Mouse (Mus musculus) splenic B cell, adult 2 months (primary cell): ENCODE measurements around the gene Rps11.
"Not testable (repeated sequence)": the region's sequence is repeated elsewhere in the genome, so short reads cannot be mapped to it uniquely, and the experiment has no call there.

Source experiments
- DNase-seq: peaks from one replicate; pipeline ENCODE4 v3.0.0-alpha.2; 2011; ENCODE audit warnings: low read depth, low spot score
- H3K27me3 ChIP-seq: 2 replicates; pipeline ENCODE4 v1.6.1; 2012; ENCODE audit warnings: mild to moderate bottlenecking, low read length, moderate library complexity, mixed read lengths; ENCODE audit not compliant: control insufficient read depth, poor library complexity, insufficient read depth, severe bottlenecking
- H3K36me3 ChIP-seq: 2 replicates; pipeline ENCODE4 v1.6.1; 2012; ENCODE audit warnings: mild to moderate bottlenecking, low read length, moderate library complexity, mixed read lengths; ENCODE audit not compliant: control insufficient read depth, poor library complexity, insufficient read depth, severe bottlenecking

The Rps11 gene

GRCm38 (mm10) chr7:45160866-45161265 lies 36.6 kb upstream of the Rps11 start:
- Histone ChIP-seq H3K27me3 (no peaks in the 10 kb centered on the region), H3K36me3 (no peaks in the 10 kb centered on the region; the same call in 1 of the 2 replicates)
- no peak for DNase-seq

GRCm38 (mm10) chr7:45160316-45160800 lies 36.1 kb upstream of the Rps11 start:
- no peaks in the 10 kb centered on the region for H3K27me3 ChIP-seq
- H3K36me3 ChIP-seq = no peaks in the 10 kb centered on the region; the same call in 1 of the 2 replicates
- no peak for DNase-seq

- Histone ChIP-seq H3K36me3 (no peaks in the 10 kb centered on the region; the same call in 1 of the 2 replicates), H3K27me3 (no peaks in the 10 kb centered on the region)
- no peak for DNase-seq
Measured at GRCm38 (mm10) chr7:45158991-45159390, 34.8 kb upstream of the Rps11 start.

GRCm38 (mm10) chr7:45157459-45157858 lies 33.2 kb upstream of the Rps11 start:
- Histone ChIP-seq H3K36me3 (no peaks in the 10 kb centered on the region; the same call in 1 of the 2 replicates), H3K27me3 (no peaks in the 10 kb centered on the region)
- no peak for DNase-seq

DNA sequence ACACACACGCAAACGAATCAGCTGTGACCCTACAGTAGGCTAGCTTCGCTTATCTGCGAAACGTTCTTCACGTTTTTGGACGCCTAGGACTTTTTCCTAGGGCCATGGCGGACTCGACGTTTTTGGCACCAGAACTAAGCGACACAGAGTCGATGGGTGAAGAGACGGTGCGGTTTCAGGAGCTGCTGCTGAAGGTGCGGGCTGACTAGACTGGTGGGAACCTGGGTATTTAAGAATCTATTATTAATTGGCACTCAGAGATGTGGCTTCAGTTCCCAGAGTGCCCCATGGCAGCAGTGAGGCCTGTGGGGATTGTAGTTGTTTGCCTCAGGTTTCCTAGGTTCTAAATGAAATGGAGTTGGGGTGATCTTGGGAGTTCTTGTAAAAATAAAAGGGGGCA lies 32.0 kb upstream of the Rps11 start:
- DNase-seq = no peak

DNA sequence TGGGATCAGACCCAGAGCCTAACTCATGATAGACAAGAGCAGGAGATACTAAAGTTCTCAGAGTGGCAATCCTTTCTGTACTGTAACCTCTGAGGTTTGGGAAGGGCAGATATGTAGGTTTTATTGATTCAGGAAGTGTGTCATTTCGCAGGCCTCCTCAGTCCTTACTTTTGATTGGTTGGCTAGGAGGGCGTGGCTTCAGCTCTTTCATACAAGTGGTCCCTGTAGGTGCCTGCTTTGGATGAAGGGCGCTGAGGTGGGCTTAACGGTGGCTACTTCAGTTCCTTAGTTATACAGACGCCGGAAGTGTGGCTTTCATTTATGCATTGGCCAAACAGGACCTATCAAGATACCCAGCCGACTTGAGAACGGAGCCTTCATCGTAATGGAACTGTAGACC lies 31.4 kb upstream of the Rps11 start:
- Histone ChIP-seq H3K36me3 (no peaks in the 10 kb centered on the region; the same call in 1 of the 2 replicates), H3K27me3 (no peaks in the 10 kb centered on the region)
- DNase-seq = no peak

More for the DNA sequence above, 32.0 kb upstream of the Rps11 start:
- Histone ChIP-seq H3K36me3 (no peaks in the 10 kb centered on the region; the same call in 1 of the 2 replicates), H3K27me3 (no peaks in the 10 kb centered on the region)

DNA sequence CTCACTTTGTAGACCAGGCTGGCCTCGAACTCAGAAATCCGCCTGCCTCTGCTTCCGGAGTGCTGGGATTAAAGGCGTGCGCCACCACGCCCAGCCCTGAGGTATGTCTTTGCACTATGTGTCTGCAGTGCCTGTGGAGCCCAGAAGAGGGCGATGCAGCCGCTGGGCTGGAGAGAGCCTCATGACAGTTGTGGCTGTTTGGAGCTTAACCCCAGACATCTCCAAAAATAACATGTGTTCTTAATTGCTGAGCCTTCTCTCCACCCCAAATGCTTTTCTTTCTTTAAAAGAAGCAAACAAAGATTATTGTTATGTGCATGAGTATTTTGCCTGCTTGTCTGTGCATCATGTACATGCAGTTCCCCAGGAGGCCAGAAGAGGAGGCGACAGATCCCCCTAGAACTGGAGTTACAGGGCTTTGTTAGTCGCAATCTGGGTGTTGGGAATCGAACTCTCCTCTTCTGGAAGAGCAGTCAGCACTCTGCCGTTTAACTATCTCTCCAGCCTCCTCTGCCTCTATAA lies 30.8 kb upstream of the Rps11 start:
- DNase-seq = peak; percentile 64
- Histone ChIP-seq H3K36me3 (no peaks in the 10 kb centered on the region; the same call in 1 of the 2 replicates), H3K27me3 (no peaks in the 10 kb centered on the region)

DNA sequence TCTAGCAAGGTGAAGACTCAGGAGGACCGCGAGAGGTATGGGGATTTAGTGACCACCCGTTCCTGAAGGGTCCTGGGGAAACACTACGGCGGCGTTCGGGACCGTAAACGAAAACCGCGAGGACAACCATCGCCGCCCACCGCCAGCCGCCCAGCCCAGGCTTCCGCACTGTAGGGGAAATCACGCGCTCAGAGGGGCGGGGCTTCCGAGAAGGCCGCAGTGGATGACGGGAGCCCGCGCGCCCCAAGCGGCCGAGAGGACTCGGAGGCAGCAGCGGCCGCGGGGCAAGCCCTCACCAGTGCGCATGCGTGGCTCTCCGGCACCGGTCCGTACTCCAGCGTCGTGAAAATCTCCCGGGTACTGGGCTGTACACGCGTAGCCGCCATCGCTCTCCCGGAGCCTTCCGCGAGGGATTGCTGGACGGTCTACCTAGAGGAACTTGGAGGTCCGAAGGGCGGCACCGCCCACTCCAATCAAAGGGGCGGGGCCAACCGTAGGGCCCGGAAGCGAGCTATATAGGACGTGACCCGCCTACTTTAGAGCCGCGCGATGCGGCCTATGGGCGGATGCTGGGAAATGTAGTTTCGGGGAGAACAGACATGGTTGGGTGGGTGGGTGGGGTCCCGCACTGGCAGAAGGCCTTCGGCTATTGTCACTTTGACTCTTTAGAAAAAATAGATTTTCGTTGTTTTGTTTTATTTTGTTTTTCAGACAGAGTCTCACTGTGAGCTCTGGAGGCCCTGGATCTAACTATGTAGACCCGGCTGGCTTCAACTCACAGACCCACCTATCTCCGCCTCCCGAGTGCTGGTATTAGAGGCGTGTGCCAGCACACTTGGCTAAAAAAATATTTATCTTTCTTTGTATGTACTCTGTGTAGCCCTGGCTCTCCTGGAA lies 30.1 kb upstream of the Rps11 start, which contains the start of the genes Pih1d1 and Aldh16a1:
Gene Pih1d1 (plus strand): TSS at position 208 of the 897 bp plus-strand sequence.
Gene Aldh16a1 (minus strand): TSS at position 489 of the 897 bp plus-strand sequence.
- H3K36me3 ChIP-seq = no peaks in the 10 kb centered on the region; the same call in 1 of the 2 replicates
- H3K27me3 ChIP-seq = no peaks in the 10 kb centered on the region
- DNase-seq = peak; percentile 98

- Histone ChIP-seq H3K27me3 (no peaks in the 10 kb centered on the region), H3K36me3 (no peaks in the 10 kb centered on the region; the same call in 1 of the 2 replicates)
- DNase-seq = no peak
Measured at GRCm38 (mm10) chr7:45153586-45153985, 29.3 kb upstream of the Rps11 start.

DNA sequence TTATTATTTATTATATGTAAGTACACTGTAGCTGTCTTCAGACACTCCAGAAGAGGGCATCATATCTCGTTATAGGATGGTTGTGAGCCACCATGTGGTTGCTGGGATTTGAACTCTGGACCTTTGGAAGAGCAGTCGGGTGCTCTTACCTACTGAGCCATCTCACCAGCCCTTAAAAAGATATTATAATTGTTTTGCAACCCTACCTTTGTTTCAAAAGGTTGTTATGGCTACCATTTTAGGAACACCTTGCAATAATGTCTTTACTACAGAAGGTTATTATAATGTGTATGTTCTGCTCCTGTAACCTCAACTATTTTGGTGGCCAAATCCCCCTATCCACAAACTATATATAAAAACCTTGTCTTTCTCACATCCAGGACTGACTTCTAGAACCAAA lies 28.8 kb upstream of the Rps11 start:
- not testable (repeated sequence) for DNase-seq, H3K36me3 ChIP-seq, H3K27me3 ChIP-seq

DNA sequence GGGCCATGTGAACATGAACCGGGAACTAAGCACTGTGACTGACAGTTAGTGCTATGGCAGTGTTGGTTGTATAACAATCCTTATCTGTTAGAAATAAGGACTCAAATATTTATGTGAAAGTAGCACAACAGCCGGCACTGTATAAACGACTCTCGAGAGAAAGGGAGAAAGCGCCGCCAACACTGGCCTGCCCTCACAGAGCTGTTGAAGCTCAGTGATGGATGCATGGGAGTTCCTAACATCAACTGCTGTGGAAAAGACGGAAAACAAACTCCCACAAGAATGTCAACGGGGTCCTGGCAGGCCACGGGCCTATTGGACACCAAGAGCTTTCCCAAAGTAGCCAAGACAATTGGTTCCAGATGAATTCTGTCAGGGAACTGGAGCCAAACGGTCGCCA lies 27.1 kb upstream of the Rps11 start:
- Histone ChIP-seq H3K27me3 (no peaks in the 10 kb centered on the region), H3K36me3 (peaks cover 1% of the 10 kb centered on the region)
- no peak for DNase-seq

- H3K36me3 ChIP-seq = peaks cover 1% of the 10 kb centered on the region
- no peaks in the 10 kb centered on the region for H3K27me3 ChIP-seq
- no peak for DNase-seq
Measured at GRCm38 (mm10) chr7:45150321-45150720, 26.1 kb upstream of the Rps11 start.

- H3K36me3 ChIP-seq = peaks cover 1% of the 10 kb centered on the region
- no peaks in the 10 kb centered on the region for H3K27me3 ChIP-seq
- DNase-seq = no peak
Measured at GRCm38 (mm10) chr7:45149545-45149944, 25.3 kb upstream of the Rps11 start.

DNA sequence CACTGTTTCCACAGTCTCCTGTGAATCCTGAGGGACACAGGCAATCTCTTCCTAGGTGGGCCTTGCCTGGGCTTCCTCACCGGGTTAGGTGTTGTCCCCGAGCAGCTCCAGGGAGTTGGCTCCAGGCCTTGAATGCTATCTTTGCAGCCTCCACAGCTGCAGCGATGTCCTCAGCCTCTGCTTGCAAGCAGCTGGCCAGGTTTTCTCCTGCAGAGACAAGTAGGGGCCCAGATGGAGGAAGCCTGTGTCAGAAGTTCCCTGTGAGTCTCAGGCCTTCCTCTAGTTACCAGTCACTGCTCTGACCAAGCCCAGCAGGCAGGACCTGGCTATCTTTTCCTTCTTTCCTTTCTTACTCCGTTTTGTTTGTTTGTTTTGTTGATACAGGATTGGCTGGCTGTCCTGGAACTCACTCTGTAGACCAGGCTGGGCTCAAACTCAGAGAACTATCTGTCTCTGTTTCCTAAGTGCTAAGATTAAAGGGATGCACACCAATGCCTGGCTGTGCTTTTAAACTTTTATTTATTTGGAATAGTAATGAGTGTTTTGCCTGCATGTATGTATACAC lies 24.4 kb upstream of the Rps11 start:
- DNase-seq = no peak
- H3K36me3 ChIP-seq = peaks cover 1% of the 10 kb centered on the region
- no peaks in the 10 kb centered on the region for H3K27me3 ChIP-seq

DNA sequence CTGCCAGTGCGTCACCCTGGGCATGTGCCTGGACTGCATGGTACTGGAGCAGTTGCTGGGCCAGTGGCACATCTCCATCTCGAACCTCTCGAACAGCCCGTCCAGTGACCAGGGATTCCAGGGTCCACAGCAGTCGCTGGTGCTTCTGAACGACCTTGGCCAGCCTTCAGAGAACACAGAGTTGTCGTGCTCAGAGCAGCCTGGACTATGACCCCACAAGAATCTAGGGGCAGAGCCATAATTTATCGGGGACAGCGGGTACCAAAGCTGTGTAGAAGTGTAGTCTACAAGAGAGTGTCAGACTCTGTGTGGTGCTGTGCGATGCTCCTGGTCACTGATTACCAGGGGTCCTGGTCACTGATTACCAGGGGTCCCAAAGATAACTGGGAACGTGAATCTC lies 23.7 kb upstream of the Rps11 start:
- Histone ChIP-seq H3K36me3 (peaks cover 1% of the 10 kb centered on the region), H3K27me3 (no peaks in the 10 kb centered on the region)
- DNase-seq = no peak
